Comparison of ENCODE assay signal across 9 mouse cellular contexts in the genomic region with DNA sequence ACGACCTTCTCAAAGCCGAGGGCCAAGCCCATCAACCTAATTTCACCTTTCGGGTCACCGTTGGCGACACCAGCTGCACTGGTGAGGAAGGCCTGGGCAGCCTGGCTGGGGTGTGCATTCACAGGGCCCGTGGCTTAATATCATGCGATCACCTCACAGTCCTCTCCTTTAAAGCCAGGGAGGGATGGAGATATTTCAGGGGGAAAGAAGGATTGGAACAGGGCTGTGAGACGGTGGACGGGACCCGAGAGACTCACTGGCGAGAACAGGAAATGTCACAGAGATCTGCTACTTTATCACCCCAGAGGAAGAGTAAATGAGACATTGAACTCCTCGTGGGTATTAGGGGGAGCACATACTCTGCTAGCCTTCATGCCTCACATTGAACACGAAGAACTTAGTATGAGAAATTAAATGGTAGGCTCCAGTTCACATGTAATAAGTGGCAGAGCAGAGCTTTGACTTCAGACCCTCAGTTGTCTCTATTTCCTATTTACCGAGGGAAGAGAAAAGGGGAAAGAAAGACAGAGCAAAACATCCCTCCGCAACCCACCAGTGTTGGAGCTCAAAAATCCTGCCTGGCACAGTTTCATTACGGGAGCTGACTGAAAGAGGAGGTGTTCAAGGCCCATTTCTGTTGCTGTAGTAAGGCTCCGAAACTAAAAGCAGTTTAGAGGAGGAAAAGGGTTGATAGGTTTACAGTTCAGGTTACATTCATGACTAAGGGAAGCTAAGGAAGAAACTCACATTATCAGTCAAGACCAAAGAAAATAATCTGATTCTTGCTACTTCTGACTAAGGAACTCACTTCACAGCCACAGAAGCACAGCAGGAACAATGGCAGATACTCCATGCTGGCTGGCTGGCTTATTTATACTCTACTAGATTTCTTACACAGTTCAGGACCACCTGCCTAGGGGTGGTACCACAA. TPM values are rescaled to one million over a fixed set of nuclear protein-coding genes. Genes with fewer than 3 reads are reported as not detected.
DNase-seq lines count a peak whose midpoint lies in the region; ATAC-seq and TF ChIP-seq lines count a peak whose summit lies in the region.
"Had no signal": no experiment of that assay in that cellular context is flagged by ENCODE, and none has a peak within 500 bp of the region (broad histone marks: within the 10 kb centered on the region; RNA-seq: fewer than 3 reads in every experiment).

No protein-coding gene starts in this region.

- peaks cover 2% of the 10 kb centered on the region; the same call in 1 of the 2 replicates for H3K4me1 ChIP-seq in heart, adult 2 months (ENCODE audit: control insufficient read depth, insufficient read depth, low read length)
- H3K4me1 ChIP-seq in CH12.LX (ENCODE audit: control insufficient read depth in 1 of 2, insufficient read depth in 2 of 2) = peaks cover 3 to 34% of the 10 kb centered on the region in 2 experiments; a peak in 3 of 4 replicates
- peaks cover 16% of the 10 kb centered on the region for H3K4me1 ChIP-seq in forebrain, embryonic 14.5 days (ENCODE audit: control insufficient read depth, insufficient read depth, low read length)
- H3K4me1 ChIP-seq in liver, embryonic 14.5 days (replicated peaks; ENCODE audit: control insufficient read depth in 2 of 2, insufficient read depth in 2 of 2, low read length in 1 of 2) = peaks cover 11 to 13% of the 10 kb centered on the region in 2 experiments

- intact Hi-C loops in heart, adult 2 months (cut with DNase I) = loop anchor here (2.0 to 10.0 kb wide), 3 partner anchors 49 to 135 kb away; a partner anchor contains a TSS
- intact Hi-C loops in heart, postnatal 25 days (cut with DNase I) = loop anchor here (2.0 to 5.0 kb wide), 2 partner anchors 49 to 142 kb away; a partner anchor contains a TSS

- peak overlapping the region; percentile 87; the same call in 1 of the 2 replicates for H3K4me3 ChIP-seq in heart, adult 2 months
- peak overlapping the region; percentile 61 to 98 (median 90) for H3K4me3 ChIP-seq in CH12.LX (replicated peaks in 1 of 3; ENCODE audit: low read depth in 2 of 3, low read length in 2 of 3, poor library complexity in 1 of 3)
- H3K4me3 ChIP-seq in forebrain, embryonic 14.5 days (ENCODE audit: low read depth, low read length) = peak overlapping the region; percentile 75
- H3K4me3 ChIP-seq in liver, embryonic 14.5 days (ENCODE audit: insufficient read depth in 1 of 2, low read depth in 2 of 2, low read length in 2 of 2) = peak overlapping the region; percentile 72 to 87

- no peaks in the 10 kb centered on the region for H3K27me3 ChIP-seq in heart, adult 2 months (ENCODE audit: control insufficient read depth, insufficient read depth, low read length)
- peaks cover 3% of the 10 kb centered on the region for H3K27me3 ChIP-seq in CH12.LX (replicated peaks)
- H3K27me3 ChIP-seq in forebrain, embryonic 14.5 days (replicated peaks; ENCODE audit: control insufficient read depth, insufficient read depth, low read length) = no peaks in the 10 kb centered on the region
- H3K27me3 ChIP-seq in liver, embryonic 14.5 days (ENCODE audit: control insufficient read depth, insufficient read depth, low read length) = peaks cover 3% of the 10 kb centered on the region

- H3K9ac ChIP-seq in heart, adult 2 months (ENCODE audit: low read depth, low read length) = peak overlapping the region; percentile 98
- H3K9ac ChIP-seq in CH12.LX (ENCODE audit: insufficient read depth, low read depth) = peak overlapping the region; percentile 96
- H3K9ac ChIP-seq in forebrain, embryonic 14.5 days (ENCODE audit: low read length) = peak overlapping the region; percentile 87
- peak overlapping the region; percentile 78 for H3K9ac ChIP-seq in liver, embryonic 14.5 days (replicated peaks)

- 27% methylated on average over 17 of the region's 17 CpGs for WGBS in heart, adult 2 months
- 77% methylated on average over 16 of the region's 17 CpGs for WGBS in forebrain, embryonic 14.5 days
- 28% methylated on average over 17 of the region's 17 CpGs for WGBS in liver, embryonic 14.5 days (ENCODE audit: insufficient replicate concordance)

- TF ChIP-seq EP300 in heart, adult 2 months (IDR thresholded peaks at IDR 0.05; ENCODE audit: insufficient read depth, low read depth, low read length) = no peak
- no peak for TF ChIP-seq EP300 in CH12.LX (IDR thresholded peaks at IDR 0.05; ENCODE audit: low read length)
- no peak for TF ChIP-seq EP300 in liver, embryonic 14.5 days (IDR thresholded peaks at IDR 0.05; ENCODE audit: low read depth)

- no peak for DNase-seq in heart, adult 2 months
- no peak for DNase-seq in heart, postnatal 25 days (ENCODE audit: low spot score)
- no peak for DNase-seq in CH12.LX (ENCODE audit: extremely low read depth)
- DNase-seq in forebrain, embryonic 14.5 days (ENCODE audit: low spot score) = no peak
- DNase-seq in liver, embryonic 14.5 days (ENCODE audit: low read depth in 3 of 3, low spot score in 3 of 3) = no peak
- no peak for DNase-seq in embryo, embryonic 9.5 days (ENCODE audit: extremely low spot score)
- DNase-seq in left cerebral cortex, adult 11 months (ENCODE audit: low spot score) = no peak
- DNase-seq in lung, postnatal 25 days (ENCODE audit: low spot score) = no peak

- H3K79me2 ChIP-seq in heart, adult 2 months (replicated peaks; ENCODE audit: control insufficient read depth, insufficient read depth, low read length) = no peaks in the 10 kb centered on the region
- peaks cover 6% of the 10 kb centered on the region for H3K79me2 ChIP-seq in CH12.LX (replicated peaks; ENCODE audit: control insufficient read depth, extremely low read depth, insufficient read depth, poor library complexity, severe bottlenecking)

- TF ChIP-seq CTCF in heart, adult 2 months (IDR thresholded peaks at IDR 0.05) = no peak
- no peak for TF ChIP-seq CTCF in CH12.LX (conservative IDR thresholded peaks at IDR 0.05 in 1 of 2, IDR thresholded peaks at IDR 0.05 in 1 of 2; ENCODE audit: low read depth in 2 of 2, low read length in 2 of 2)
- TF ChIP-seq CTCF in liver, embryonic 14.5 days (IDR thresholded peaks at IDR 0.05; ENCODE audit: low read depth) = no peak

- dilution Hi-C loops in CH12.LX (cut with MboI; ENCODE audit: extremely low pct_ligation_motif_present, extremely low pct_unique_long_range_greater_than_20kb, low sequenced_read_pairs) = no loop called here

- in situ Hi-C loops in CH12.LX (cut with MboI; ENCODE audit: low pct_ligation_motif_present, low pct_unique_long_range_greater_than_20kb, low sequenced_read_pairs) = loop anchor here (5.0 kb wide), 1 partner anchor 52 kb away; no protein-coding TSS in a partner anchor

- H3K27ac ChIP-seq in heart, adult 2 months = peak overlapping the region; percentile 99
- H3K27ac ChIP-seq in CH12.LX (ENCODE audit: insufficient read depth, low read depth) = 0 out of 2 replicates have a peak overlapping the region, but pooled peaks have one; percentile 94
- H3K27ac ChIP-seq in forebrain, embryonic 14.5 days (ENCODE audit: low read depth, low read length) = peak overlapping the region; percentile 99
- H3K27ac ChIP-seq in liver, embryonic 14.5 days = peak overlapping the region; percentile 73

- H3K4me2 ChIP-seq in CH12.LX (ENCODE audit: insufficient read depth, low read depth, poor library complexity, severe bottlenecking) = peak overlapping the region; percentile 87
- H3K4me2 ChIP-seq in forebrain, embryonic 14.5 days (ENCODE audit: low read length) = peak overlapping the region; percentile 61
- peak overlapping the region; percentile 93 for H3K4me2 ChIP-seq in liver, embryonic 14.5 days (ENCODE audit: low read depth)

- no peak for TF ChIP-seq RAD21 in CH12.LX (IDR thresholded peaks at IDR 0.05; ENCODE audit: low read depth, low read length)

- H3K9me3 ChIP-seq in CH12.LX (replicated peaks; ENCODE audit: low read length) = no peaks in the 10 kb centered on the region
- H3K9me3 ChIP-seq in forebrain, embryonic 14.5 days (replicated peaks; ENCODE audit: control insufficient read depth, low read length) = no peaks in the 10 kb centered on the region
- no peaks in the 10 kb centered on the region for H3K9me3 ChIP-seq in liver, embryonic 14.5 days (ENCODE audit: control insufficient read depth, low read length)

- ATAC-seq in forebrain, embryonic 14.5 days = no peak
- ATAC-seq in liver, embryonic 14.5 days (ENCODE audit: insufficient read depth) = no peak

- H3K36me3 ChIP-seq in heart, adult 2 months (ENCODE audit: control insufficient read depth, insufficient read depth, low read length) = no peaks in the 10 kb centered on the region
- H3K36me3 ChIP-seq in CH12.LX (replicated peaks in 1 of 2; ENCODE audit: control insufficient read depth in 1 of 2, insufficient read depth in 1 of 2, low read length in 1 of 2) = peaks cover 34 to 39% of the 10 kb centered on the region in 2 experiments
- peaks cover 31% of the 10 kb centered on the region for H3K36me3 ChIP-seq in forebrain, embryonic 14.5 days (ENCODE audit: control insufficient read depth, insufficient read depth, low read length)
- no peaks in the 10 kb centered on the region for H3K36me3 ChIP-seq in liver, embryonic 14.5 days (replicated peaks; ENCODE audit: control insufficient read depth, insufficient read depth, low read depth)

- no peak for TF ChIP-seq POLR2A in heart, adult 2 months (IDR thresholded peaks at IDR 0.05; ENCODE audit: insufficient read depth, low read depth, low read length)
- no peak for TF ChIP-seq POLR2A in CH12.LX (IDR thresholded peaks at IDR 0.05; ENCODE audit: low read depth, low read length)

RNA-seq across cellular contexts. Expression of a gene that starts 1.5 kb away (rescaled TPM):
- 10 to 100 TPM; 37.4 to 43.6 TPM for total RNA-seq in heart, adult 2 months (2021)
- 79.2 and 85.0 TPM in 2 replicates for polyA plus RNA-seq in heart, adult 2 months (2012; rRNA removed)
- total RNA-seq in heart, postnatal 25 days (2021) = 10 to 100 TPM; 46.6 to 47.6 TPM
- 75.6 and 95.5 TPM in 2 replicates for total RNA-seq in CH12.LX (2012; rRNA removed)
- total RNA-seq in CH12.LX (2014; rRNA removed) = 53.1 and 62.2 TPM in 2 replicates
- polyA plus RNA-seq in CH12.LX (2012; ENCODE audit: insufficient read length, low read depth) = 105 and 136 TPM in 2 replicates
- 83.9 and 90.7 TPM in 2 replicates for polyA plus RNA-seq in forebrain, embryonic 14.5 days (2014; fragmentation: Nextera tagmentation; extraction: Ambion mirVana)
- 39.6 and 40.9 TPM in 2 replicates for polyA plus RNA-seq in liver, embryonic 14.5 days (2012; rRNA removed)
- 31.5 and 40.2 TPM in 2 replicates for polyA plus RNA-seq in liver, embryonic 14.5 days (2014; fragmentation: Nextera tagmentation; extraction: Ambion mirVana)

RNA-seq across cellular contexts. Expression of a gene that starts 2.6 kb away (rescaled TPM):
- 1 to 10 TPM; 2.1 to 2.4 TPM for total RNA-seq in heart, adult 2 months (2021)
- 4.1 and 5.5 TPM in 2 replicates for polyA plus RNA-seq in heart, adult 2 months (2012; rRNA removed)
- 1 to 10 TPM; 3.2 to 4.5 TPM for total RNA-seq in heart, postnatal 25 days (2021)
- total RNA-seq in CH12.LX (2012; rRNA removed) = 2.8 and 3.0 TPM in 2 replicates
- total RNA-seq in CH12.LX (2014; rRNA removed) = 1.4 and 1.5 TPM in 2 replicates
- 2.3 and 3.0 TPM in 2 replicates for polyA plus RNA-seq in CH12.LX (2012; ENCODE audit: insufficient read length, low read depth)
- polyA plus RNA-seq in forebrain, embryonic 14.5 days (2014; fragmentation: Nextera tagmentation; extraction: Ambion mirVana) = 28.6 and 36.9 TPM in 2 replicates
- 0.77 and 1.3 TPM in 2 replicates for polyA plus RNA-seq in liver, embryonic 14.5 days (2012; rRNA removed)
- 0.78 and 1.1 TPM in 2 replicates for polyA plus RNA-seq in liver, embryonic 14.5 days (2014; fragmentation: Nextera tagmentation; extraction: Ambion mirVana)

RNA-seq across cellular contexts. Expression of a gene that starts 5.3 kb away (rescaled TPM):
- total RNA-seq in heart, adult 2 months (2021) = 1 to 10 TPM in 1 of 2 experiments, under 1 TPM in 1; 0.50 to 1.4 TPM
- polyA plus RNA-seq in heart, adult 2 months (2012; rRNA removed) = 5.1 and 6.3 TPM in 2 replicates
- total RNA-seq in heart, postnatal 25 days (2021) = 1 to 10 TPM; 2.5 to 2.8 TPM
- 0.76 and 1.0 TPM in 2 replicates for total RNA-seq in CH12.LX (2012; rRNA removed)
- total RNA-seq in CH12.LX (2014; rRNA removed) = 0.82 and 1.1 TPM in 2 replicates
- 2.1 and 2.7 TPM in 2 replicates for polyA plus RNA-seq in CH12.LX (2012; ENCODE audit: insufficient read length, low read depth)
- polyA plus RNA-seq in forebrain, embryonic 14.5 days (2014; fragmentation: Nextera tagmentation; extraction: Ambion mirVana) = 1.3 and 1.4 TPM in 2 replicates
- 1.2 and 1.4 TPM in 2 replicates for polyA plus RNA-seq in liver, embryonic 14.5 days (2012; rRNA removed)
- polyA plus RNA-seq in liver, embryonic 14.5 days (2014; fragmentation: Nextera tagmentation; extraction: Ambion mirVana) = 0.19 and 0.94 TPM in 2 replicates

RNA-seq across cellular contexts. Expression of a gene that starts 16.0 kb away (rescaled TPM):
- total RNA-seq in heart, adult 2 months (2021) = not detected
- polyA plus RNA-seq in heart, adult 2 months (2012; rRNA removed) = not detected in 2 replicates
- total RNA-seq in heart, postnatal 25 days (2021) = not detected
- total RNA-seq in CH12.LX (2012; rRNA removed) (not detected in 2 replicates), CH12.LX (2014; rRNA removed) (not detected in 2 replicates)
- not detected in 2 replicates for polyA plus RNA-seq in CH12.LX (2012; ENCODE audit: insufficient read length, low read depth)
- 13.4 TPM in 1 of 2 replicates, not detected in the other for polyA plus RNA-seq in forebrain, embryonic 14.5 days (2014; fragmentation: Nextera tagmentation; extraction: Ambion mirVana)
- not detected in 2 replicates for polyA plus RNA-seq in liver, embryonic 14.5 days (2012; rRNA removed)
- not detected in 2 replicates for polyA plus RNA-seq in liver, embryonic 14.5 days (2014; fragmentation: Nextera tagmentation; extraction: Ambion mirVana)
- total RNA-seq: hematopoietic stem cell, adult 5-6 weeks had no signal

RNA-seq across cellular contexts. Expression of a gene that starts 49.1 kb away (rescaled TPM):
- 100 to 1,000 TPM; 442 to 494 TPM for total RNA-seq in heart, adult 2 months (2021)
- 384 and 453 TPM in 2 replicates for polyA plus RNA-seq in heart, adult 2 months (2012; rRNA removed)
- 100 to 1,000 TPM; 458 to 504 TPM for total RNA-seq in heart, postnatal 25 days (2021)
- total RNA-seq in CH12.LX (2012; rRNA removed) (263 and 281 TPM in 2 replicates), CH12.LX (2014; rRNA removed) (308 and 379 TPM in 2 replicates)
- 1,350 and 1,545 TPM in 2 replicates for polyA plus RNA-seq in CH12.LX (2012; ENCODE audit: insufficient read length, low read depth)
- 187 and 226 TPM in 2 replicates for polyA plus RNA-seq in forebrain, embryonic 14.5 days (2014; fragmentation: Nextera tagmentation; extraction: Ambion mirVana)
- 185 and 221 TPM in 2 replicates for polyA plus RNA-seq in liver, embryonic 14.5 days (2012; rRNA removed)
- 93.3 and 103 TPM in 2 replicates for polyA plus RNA-seq in liver, embryonic 14.5 days (2014; fragmentation: Nextera tagmentation; extraction: Ambion mirVana)
